Mouse (Mus musculus): ENCODE results near the gene Cblb. TPM values are rescaled to one million over a fixed set of nuclear protein-coding genes. Genes with fewer than 3 reads are reported as not detected.

Gene Cblb
- total RNA-seq, 4 experiments from 2014 or later: 10.3 to 16.6 (median 13.4) TPM

DNA sequence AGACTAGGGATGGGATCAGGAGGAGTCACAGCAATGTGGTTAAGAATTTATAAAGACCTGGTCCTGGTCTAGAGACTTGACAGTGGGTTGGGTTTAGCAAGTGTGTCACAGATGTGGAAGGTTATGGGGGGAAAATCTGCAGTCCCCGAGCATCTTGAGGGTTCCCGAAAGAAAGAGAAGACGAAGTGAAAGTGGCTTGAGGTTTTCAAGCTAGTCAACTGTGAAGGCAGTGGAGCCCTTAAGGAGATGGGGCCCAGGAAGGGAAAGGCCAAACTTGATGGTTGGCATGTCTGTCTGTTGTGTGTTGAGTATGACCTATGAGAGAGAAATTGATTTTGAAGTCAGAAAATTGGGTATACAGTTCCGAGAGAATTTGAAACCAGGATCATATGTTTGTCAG is 7.3 kb downstream of the Cblb start:
- DNase-seq (ENCODE audit: low spot score in 2 of 2): no peak

DNA sequence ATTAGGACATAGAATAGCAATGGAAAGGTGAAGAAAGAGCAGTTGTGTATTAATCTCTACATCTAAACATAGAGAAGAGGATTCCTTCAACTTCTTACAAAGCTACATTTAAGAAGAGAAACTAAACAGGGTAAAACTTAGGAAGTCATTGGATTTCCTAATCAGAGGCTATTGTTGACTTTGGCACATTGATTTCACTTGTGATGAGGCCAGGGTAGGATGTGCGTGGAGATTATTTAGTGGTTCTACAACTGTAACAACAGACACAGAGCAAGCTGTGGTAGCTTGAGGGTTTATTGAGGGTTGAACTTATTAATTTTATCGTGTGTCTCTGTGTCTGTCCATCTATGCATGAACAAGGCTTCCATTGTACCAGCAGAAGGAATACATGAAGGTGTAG is 7.8 kb downstream of the Cblb start:
- DNase-seq (ENCODE audit: low spot score in 2 of 2): no peak

DNA sequence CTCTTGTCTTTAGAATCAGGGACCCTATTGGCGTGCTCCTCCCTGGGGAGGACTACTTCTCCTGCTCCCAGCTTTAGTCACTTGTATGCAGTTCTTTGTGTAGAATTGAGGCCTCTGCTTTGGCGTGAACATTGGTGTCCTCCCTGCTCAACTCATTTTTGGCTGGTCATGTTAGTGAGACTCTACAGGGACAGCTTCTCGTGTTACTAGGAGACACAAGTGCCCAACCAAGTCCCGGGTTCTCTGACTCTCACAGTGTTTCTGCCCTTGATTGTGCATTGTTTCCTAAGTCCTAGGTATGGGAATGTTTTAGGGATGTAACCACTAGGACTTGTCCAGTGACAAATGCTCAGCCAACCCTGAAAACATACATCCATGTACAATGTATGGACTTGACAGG is 9.9 kb downstream of the Cblb start:
- no peak for DNase-seq (ENCODE audit: low spot score in 2 of 2)

DNA sequence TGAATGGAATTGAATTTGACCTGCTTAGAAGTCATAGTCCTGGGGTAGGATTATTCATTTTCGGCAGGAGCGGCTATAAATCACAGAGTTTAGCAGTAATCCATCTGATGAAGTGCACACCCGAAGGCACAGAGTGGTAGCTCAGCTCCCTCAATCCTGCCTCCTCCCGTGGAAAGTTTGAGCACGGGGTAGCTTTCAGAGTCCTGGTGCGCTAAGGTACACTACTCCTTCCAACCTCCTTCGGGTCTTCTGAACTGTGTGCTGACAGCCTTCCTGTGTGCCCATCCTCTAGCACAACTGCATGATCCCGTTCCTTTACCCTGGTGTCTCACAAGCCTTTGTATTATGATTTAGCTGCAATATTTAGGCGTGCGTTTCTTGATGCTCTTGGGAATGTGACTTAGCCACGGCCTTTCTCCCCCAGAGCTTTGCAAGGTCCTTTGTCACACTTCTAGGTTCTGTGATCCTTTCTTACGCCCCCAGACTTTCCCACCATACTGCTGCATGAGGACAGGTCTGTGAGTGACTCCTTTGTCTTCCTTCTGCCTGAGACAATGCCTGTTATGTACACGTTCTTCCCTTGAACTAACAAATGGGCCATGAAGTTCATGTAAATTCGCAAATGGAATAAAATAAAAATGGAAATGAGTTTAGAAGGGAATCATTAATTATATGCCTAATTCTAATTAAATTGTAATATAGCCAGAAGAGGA is 11.8 kb downstream of the Cblb start:
- DNase-seq (ENCODE audit: low spot score in 2 of 2): no peak

DNA sequence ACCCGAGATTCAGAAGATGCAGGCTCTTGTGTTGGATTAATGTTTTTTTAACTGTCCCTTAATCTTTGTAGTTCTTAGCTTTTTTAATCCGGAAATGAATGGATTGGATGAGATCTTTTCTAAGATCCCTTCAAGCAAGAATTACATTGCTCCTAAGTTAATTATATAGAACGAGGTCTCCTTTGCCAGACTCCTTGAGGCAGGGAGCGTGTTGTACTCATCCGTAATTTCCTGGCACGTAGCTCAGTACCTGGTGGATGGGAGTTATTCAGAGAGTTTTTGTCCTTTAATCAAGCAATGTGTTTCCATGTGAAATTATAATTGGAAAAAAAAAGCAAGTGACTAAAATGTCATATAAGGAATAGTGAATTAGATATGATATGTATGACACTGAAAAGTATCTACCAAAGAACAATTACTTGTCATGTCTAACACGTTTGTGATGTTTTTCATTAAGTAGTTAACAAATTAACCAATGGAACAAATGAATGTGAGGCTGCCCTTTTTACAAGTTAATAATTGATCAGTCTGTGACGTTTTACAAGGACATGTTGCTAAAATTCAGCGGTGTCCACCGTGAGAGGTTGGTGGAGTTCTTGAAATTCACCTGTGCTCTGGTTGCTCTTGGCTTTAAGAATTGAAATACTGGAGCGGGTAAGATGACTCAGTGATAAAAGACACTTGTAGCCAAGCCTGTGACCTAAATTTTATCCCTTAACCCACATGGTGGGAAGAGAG is 12.5 kb downstream of the Cblb start:
- no peak for DNase-seq (ENCODE audit: low spot score in 2 of 2)

DNA sequence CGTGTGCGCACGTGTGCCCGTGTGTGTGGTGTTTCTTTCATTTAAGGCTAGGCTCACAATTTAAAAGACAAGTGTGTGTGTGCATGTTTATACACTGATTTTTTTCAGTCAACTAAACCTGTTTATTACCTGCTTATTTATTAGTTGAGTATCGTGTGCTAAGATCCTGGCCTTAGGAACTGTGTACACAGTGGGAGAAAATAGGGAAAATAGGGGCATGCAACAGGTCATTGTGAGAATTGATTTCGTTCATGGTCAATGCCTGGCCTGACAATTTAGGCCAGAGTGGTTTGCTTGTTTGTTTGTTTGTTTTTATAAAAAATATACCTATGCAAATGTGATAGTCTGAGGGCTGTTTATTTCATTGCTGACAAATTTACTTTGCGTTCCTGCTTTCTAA is 13.5 kb downstream of the Cblb start:
- no peak for DNase-seq (ENCODE audit: low spot score in 2 of 2)

GRCm38 (mm10) chr16:52044985-52045384 is 14.0 kb downstream of the Cblb start:
- DNase-seq (ENCODE audit: low spot score in 2 of 2): no peak

DNA sequence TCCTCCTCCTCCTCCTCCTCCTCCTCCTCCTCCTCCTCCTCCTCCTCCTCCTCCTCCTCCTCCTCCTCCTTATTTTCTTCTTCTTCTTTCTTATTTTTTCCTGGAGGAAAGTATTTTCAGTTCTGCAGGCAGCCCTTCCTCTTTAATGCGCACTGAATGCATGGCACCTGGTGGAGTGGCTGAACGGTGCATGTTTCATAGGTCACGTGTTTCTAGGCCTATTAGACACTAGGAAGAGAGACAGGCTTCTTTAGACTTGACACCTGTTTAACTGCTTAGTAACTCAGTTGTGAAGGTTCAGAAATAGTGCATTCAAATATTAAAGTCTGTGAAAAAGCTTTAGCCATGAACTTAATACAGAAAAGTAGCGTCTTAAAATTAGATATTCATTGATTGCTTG is 15.4 kb downstream of the Cblb start:
- DNase-seq (ENCODE audit: low spot score in 2 of 2): no peak

DNA sequence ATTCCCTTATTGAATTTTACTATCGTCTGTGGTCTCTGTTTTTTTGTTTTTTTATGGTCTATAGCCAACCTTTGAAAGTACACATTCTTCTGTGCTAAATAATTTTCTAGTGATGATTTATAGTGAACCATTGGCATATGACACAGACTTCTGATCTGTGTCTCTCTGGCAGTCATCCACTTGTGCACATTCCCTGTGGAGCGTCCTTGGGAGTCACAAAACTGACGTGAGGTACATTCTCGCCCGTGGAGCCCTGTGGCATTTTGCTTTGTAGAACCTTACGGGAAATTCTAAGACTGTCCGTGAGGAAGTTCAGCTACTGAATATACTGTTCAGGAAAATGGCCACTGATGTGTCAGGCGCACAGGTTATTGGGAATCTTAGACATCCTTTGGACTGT is 20.1 kb downstream of the Cblb start:
- no peak for DNase-seq (ENCODE audit: low spot score in 2 of 2)

- no peak for DNase-seq (ENCODE audit: low spot score in 2 of 2)
Observed at GRCm38 (mm10) chr16:52052734-52053133, 21.7 kb downstream of the Cblb start.

GRCm38 (mm10) chr16:52055236-52055635 is 24.2 kb downstream of the Cblb start:
- DNase-seq (ENCODE audit: low spot score in 2 of 2): no peak

DNA sequence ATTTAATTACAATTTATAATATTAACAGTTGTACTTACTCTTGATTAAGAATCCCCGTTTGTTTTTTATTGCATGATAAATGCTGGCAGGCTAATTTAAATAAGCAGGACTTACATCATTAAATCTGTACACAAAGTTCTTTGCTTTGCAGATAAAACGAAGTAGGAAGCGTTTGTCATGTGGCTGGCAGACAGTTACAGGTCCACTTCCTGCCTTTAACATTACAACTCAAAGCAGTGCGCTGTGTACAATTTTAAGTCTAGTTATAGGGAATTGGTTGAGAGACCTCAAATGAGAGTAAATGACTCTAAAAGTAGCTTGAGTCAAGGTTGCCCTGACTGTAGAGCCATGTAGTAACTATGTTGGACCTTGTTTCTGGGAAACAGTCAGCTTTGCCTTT is 25.1 kb downstream of the Cblb start:
- DNase-seq (ENCODE audit: low spot score in 2 of 2): no peak

- no peak for DNase-seq (ENCODE audit: low spot score in 2 of 2)
Observed at GRCm38 (mm10) chr16:52057335-52057734, 26.3 kb downstream of the Cblb start.

GRCm38 (mm10) chr16:52059535-52059934 is 28.5 kb downstream of the Cblb start:
- no peak for DNase-seq (ENCODE audit: low spot score in 2 of 2)

DNA sequence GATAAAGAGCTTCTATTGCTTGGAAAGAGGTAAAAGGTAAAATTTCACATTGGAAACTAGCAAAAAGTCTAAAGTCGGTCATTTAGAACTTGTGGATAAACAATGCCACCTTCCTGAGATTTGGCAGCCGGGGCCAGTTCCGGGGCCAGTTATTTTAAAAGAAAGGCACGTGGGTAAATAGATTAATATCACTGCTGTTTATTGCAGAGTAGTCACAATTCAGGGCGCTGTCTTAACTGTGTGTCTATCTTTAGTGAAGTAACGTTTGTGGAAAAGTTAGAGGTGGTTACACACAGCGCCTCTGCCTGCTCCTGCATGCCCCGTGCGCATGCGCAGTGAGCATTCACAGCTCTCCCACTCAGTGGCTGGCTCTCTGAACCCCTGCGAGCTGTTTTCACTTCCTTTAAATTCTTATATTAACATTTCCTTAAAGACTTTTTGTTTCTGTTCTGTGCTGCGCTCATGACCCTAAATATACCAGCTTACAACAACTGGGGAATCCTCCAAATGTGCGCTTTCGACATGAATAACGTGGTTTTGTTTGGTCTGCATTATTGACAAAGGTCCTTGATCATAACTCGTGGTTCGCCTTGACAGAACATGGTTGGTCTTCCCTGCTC is 29.2 kb downstream of the Cblb start:
- no peak for DNase-seq (ENCODE audit: low spot score in 2 of 2)

GRCm38 (mm10) chr16:52061015-52061481 is 30.0 kb downstream of the Cblb start:
- DNase-seq (ENCODE audit: low spot score in 2 of 2): no peak

DNA sequence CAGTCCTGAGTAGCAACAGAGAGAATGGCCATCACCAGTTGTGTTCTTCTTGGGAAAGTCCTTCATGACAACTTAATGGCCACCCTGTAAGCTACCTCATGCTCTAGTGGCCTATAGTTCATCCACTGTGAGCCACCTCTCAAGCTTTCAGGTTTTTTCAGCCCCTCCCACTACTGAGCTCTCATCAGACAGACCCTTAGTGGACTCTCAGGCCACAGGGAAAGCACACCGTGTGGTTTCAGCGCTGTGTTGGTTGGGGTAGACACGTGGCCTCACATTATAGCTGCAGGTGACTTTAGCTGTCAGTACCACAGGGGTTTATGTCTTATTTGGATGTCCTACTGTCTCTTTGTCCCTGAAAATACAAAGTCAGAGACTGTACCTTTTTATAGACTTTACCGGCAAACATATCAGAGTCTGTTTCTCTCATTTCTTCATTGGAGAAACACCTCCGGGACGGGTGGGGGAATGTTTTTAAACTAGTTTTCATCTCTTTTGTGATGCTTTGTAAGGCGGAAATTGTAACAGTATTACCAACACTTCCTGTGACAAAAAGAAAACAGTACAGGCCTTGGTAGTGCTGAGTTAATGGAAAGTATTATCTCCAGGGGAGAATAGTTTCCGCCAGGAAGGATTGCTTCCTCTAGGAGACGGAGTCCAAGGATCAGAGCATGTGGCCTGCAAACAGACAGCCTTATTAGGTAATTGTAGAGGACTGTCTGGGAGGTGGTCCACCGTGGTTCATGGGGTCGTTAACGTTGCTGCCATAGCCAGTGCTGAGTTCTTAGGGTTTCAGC is 33.5 kb downstream of the Cblb start:
- no peak for DNase-seq (ENCODE audit: low spot score in 2 of 2)

GRCm38 (mm10) chr16:52067632-52068516 is 36.8 kb downstream of the Cblb start:
- no peak for DNase-seq (ENCODE audit: low spot score in 2 of 2)

DNA sequence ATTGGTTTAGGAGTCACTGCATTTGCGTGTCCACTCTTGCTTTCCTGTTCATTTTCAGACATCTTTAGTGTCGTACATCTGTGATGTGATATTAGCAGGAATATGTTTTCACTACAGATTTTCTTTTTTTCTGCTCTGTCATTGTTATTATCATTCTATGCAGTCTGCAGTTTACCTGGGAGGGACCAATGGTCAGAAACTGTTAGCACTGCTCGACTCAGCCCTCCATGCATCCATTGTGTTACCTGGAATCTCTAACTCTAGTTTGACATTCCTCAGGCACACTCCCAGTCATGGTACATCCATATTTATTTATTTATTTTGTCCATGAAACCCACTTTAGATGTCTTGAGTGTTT is 37.5 kb downstream of the Cblb start:
- DNase-seq (ENCODE audit: low spot score in 2 of 2): no peak

DNA sequence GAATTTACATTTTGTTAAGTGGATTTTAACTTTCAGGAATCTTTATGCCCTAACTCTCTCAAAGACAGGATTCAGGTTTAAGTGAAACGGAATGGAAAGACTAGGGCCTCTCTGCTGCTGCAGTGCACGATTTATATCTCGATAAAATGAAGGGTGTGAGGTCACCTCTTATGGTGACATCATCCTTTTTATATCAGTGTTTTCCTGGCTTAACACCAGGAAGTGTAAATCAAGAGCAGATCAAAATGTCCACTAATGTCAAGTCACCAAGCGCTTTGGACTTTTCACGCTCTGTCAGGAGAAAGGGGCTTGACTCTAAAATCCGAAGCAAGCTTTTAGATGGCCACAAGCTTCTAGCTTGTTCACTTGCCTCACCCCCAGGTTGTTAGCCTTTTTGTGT is 38.6 kb downstream of the Cblb start:
- no peak for DNase-seq (ENCODE audit: low spot score in 2 of 2)

DNA sequence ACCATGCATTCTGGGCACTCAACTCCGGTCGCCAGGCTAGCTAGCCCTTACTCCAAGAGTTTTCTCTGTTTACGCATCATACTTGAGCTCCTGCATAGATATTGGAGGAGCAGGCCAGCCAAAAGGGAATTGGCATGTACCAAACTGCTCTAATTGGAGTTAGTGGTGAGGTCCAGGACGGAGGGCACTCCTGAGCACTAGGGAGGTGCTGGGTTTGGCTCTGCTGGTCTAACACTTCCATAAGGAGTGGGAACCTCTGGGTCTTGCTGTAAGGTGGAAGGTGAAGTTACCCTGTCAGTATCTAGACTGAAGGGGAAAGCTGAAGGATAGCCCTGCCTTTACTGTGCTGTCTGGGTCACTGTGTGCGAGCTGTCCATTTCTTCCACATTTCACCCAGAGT is 39.1 kb downstream of the Cblb start:
- DNase-seq (ENCODE audit: low spot score in 2 of 2): no peak

Measured in gastrocnemius, adult 8-10 months (tissue).